Mouse (Mus musculus) heart, embryonic 16.5 days (tissue): ENCODE data around the gene Ssr1. TPM values are rescaled to one million over a fixed set of nuclear protein-coding genes. Genes with fewer than 3 reads are reported as not detected.

Experiments used
- ATAC-seq: fragments of 200-750 bp; cut with Nextera tagmentation; replicated peaks from 2 replicates; pipeline ENCODE4 v1.8.0; 2017; ENCODE audit warnings: moderate number of reproducible peaks; ENCODE audit not compliant: insufficient read depth, low FRiP score; ENCODE audit errors: extremely low read depth
- H3K27ac ChIP-seq: fragments of 300-500 bp; sonication (generic); 2 replicates; pipeline ENCODE4 v1.5.1; 2014; ENCODE audit warnings: mild to moderate bottlenecking, low read length, control low read depth, moderate library complexity
- H3K27me3 ChIP-seq: fragments of 300-500 bp; sonication (generic); 2 replicates; pipeline ENCODE4 v1.6.1; 2014; ENCODE audit warnings: low read length, mixed read lengths; ENCODE audit not compliant: control insufficient read depth, insufficient read depth
- H3K36me3 ChIP-seq: fragments of 300-500 bp; sonication (generic); 2 replicates; pipeline ENCODE4 v1.6.1; 2014; ENCODE audit not compliant: control insufficient read depth, insufficient read depth
- H3K4me1 ChIP-seq: fragments of 300-500 bp; sonication (generic); 2 replicates; pipeline ENCODE4 v1.6.1; 2014; ENCODE audit warnings: low read length, mixed read lengths; ENCODE audit not compliant: control insufficient read depth, insufficient read depth
- H3K4me2 ChIP-seq: fragments of 300-500 bp; sonication (generic); 2 replicates; pipeline ENCODE4 v1.6.1; 2014; ENCODE audit warnings: low read depth, mild to moderate bottlenecking, control low read depth, low read length
- H3K4me3 ChIP-seq: fragments of 300-500 bp; sonication (generic); 2 replicates; pipeline ENCODE4 v1.5.1; 2014; ENCODE audit warnings: mild to moderate bottlenecking, control low read depth, low read length
- H3K9ac ChIP-seq: fragments of 300-500 bp; sonication (generic); 2 replicates; pipeline ENCODE4 v1.6.1; 2014; ENCODE audit warnings: low read length, control low read depth
- H3K9me3 ChIP-seq: fragments of 300-500 bp; sonication (generic); replicated peaks from 2 replicates; pipeline ENCODE4 v1.6.1; 2016; ENCODE audit warnings: low read length; ENCODE audit not compliant: control insufficient read depth
- WGBS: fragments of 180-500 bp; shearing (Covaris S2); extraction: QIAGEN DNeasy Blood & Tissue Kit; methylation state at CpG from one replicate; pipeline ENCODE4 v1.1.7; 2014; 5-methylcytosine and 5-hydroxymethylcytosine counted together
- polyA plus RNA-seq: library from polyadenylated mRNA; unstranded; fragments of >200 nt; fragmentation: Nextera tagmentation; extraction: Ambion mirVana; gene quantifications from 2 replicates; pipeline ENCODE4 v1.2.1, GENCODE M21; 2015

The Ssr1 gene
- polyA plus RNA-seq: 80.0 and 81.2 TPM in 2 replicates

DNA sequence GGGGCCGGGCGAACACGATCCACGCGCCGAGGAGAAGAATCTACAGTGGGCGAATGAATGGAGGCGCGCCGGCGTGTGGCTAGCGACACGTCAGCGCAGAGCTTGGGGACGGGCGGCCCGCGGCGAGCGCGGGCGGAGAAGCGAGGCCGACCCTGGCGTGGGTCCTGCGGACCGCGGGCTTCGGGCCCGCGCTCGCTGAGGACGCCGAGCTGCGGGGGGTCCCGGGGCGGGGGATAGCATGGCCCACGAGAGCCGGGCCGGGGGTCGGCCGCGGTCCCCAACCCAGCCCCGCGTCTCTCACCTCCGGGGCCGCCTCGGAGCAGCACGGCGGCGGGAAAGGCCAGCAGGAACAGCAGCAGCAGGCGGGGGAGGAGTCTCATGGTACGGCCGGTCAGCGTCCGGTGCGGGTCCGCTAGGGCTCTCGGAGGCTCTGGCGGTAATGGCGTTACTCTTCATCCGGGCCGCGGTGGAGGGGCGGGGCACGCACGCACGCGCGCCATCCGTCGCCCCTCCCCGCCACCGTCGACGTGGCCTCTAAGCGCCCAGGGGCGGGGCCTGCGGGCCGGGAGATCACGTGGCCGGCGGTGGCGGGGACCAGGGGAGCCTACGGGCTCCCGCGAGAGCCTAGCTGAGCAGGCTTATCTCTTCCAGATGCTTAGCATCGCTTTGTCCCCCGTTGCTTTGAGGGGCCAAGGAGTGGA is at the start of gene Ssr1:
Gene Ssr1, minus strand, starts transcription at position 514 of the 701 bp plus-strand sequence.
- 2% methylated on average over 65 of the region's 89 CpGs for WGBS
- peak; percentile 99 for ATAC-seq

DNA sequence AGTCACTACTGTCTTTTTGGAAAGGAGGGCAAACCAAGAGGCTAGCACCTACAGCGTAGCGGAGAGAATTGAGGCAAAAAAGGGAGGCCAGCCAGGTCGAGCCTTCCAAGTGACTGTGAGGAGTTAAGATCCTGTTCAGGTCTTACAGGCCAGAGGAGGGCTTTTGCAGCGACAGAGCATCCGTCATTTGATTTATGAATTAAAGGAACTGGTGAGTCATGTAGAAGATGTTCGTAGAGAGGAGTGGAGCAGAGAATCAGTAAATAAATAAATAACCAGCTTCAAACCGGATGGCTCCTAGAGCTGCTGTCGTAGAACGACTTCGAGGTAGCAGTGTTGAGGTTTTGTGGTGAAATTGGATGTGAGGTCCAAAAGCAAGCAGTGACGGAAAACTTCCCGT is 43.8 kb upstream of the Ssr1 start:
- Histone ChIP-seq H3K4me1 (peaks cover 15% of the 10 kb centered on the region), H3K27ac (no peak overlapping the region; the same call in 1 of the 2 replicates), H3K36me3 (peaks cover 17% of the 10 kb centered on the region), H3K9me3 (no peaks in the 10 kb centered on the region), H3K4me3 (peak overlapping the region; percentile 88), H3K9ac (peak overlapping the region; percentile 93), H3K27me3 (no peaks in the 10 kb centered on the region), H3K4me2 (peak overlapping the region; percentile 93)
- no peak for ATAC-seq
- WGBS: 35% methylated on average over 12 of the region's 12 CpGs

More for the DNA sequence above, at the start of gene Ssr1:
- peak within 1 kb of the TSS; percentile 77 for H3K4me2 ChIP-seq
- H3K27ac ChIP-seq: peak within 1 kb of the TSS; percentile 94
- peaks cover 17% of the 10 kb centered on the region for H3K36me3 ChIP-seq
- H3K9me3 ChIP-seq: no peaks in the 10 kb centered on the region
- H3K4me3 ChIP-seq: peak within 1 kb of the TSS; percentile 96
- H3K4me1 ChIP-seq: peaks cover 5% of the 10 kb centered on the region
- no peaks in the 10 kb centered on the region for H3K27me3 ChIP-seq
- peak within 1 kb of the TSS; percentile 96 for H3K9ac ChIP-seq

DNA sequence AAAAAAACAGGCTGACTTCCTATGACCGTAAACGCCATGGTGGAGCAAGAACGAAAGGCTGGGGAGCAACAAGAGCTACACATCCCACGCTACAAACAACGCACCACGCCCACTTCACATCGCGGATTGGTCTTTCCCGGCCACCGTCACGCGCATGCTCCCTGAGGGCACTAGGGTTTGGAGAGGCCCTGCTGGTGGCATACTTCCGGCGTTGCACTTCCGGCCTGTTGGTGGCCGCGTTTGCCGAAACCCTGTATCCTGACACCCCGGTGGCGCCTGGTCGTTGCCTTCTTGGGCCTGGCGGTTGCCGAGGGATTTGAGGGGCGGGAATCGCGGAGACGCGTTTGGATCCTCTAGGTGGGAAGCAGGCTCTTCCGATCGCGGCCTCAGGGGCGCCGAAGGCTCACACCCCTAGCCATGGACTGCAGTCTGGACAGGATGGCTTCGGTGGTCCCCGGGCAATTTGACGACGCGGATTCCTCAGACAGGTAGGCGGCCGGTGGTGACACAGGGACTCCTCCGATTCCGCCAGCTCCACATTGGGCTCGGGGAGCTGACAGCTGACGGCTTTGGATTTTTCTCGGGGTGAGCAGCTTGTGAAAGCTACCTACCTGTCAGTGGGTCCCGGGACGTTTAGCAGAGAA is 43.1 kb upstream of the Ssr1 start, which contains the start of gene Cage1:
Gene Cage1, minus strand, starts transcription at position 26 of the 644 bp plus-strand sequence.
- Histone ChIP-seq H3K27ac (peak within 1 kb of the TSS; percentile 81), H3K4me2 (peak within 1 kb of the TSS; percentile 93), H3K27me3 (no peaks in the 10 kb centered on the region), H3K4me3 (peak within 1 kb of the TSS; percentile 88), H3K9ac (peak within 1 kb of the TSS; percentile 93), H3K36me3 (peaks cover 13% of the 10 kb centered on the region), H3K9me3 (no peaks in the 10 kb centered on the region), H3K4me1 (peaks cover 15% of the 10 kb centered on the region)
- ATAC-seq: peak; percentile 94
- under 1% methylated on average over 47 of the region's 47 CpGs for WGBS

DNA sequence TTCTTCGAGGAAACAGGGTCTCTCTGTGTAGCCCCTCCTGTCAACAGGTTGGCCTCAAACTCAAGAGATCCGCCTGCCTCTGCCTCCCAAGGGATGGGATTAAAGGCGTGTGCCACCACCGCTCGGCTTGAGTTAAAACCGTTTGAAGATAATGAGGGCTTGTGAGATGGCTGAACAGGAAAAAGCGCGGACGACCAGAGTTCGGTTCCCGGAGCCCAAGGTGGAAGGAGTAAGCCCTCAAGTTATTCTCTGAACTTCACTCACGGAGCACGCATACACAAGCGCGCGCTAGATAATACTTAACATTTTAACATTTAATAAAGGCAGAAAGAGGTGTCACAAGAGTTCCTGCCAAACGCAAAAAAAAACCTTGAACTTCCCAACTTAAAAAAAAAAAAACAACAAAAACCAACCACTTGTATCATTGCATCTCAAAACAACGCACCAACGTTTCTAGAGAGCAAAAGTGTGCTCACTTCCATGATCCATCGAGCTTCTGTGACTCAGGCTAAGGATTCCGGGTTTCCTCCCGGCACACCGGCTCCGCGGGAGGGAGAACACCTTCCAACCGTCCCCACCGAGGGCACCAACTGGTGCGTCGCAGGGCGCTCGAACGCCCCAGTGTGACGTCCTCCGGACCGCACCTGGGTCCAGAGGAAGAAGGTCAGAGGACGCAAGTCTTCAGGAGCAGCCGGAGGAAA is 42.5 kb upstream of the Ssr1 start, which contains the start of gene Riok1:
Gene Riok1, plus strand, starts transcription at position 653 of the 701 bp plus-strand sequence.
- H3K4me2 ChIP-seq: peak within 1 kb of the TSS; percentile 93
- H3K36me3 ChIP-seq: peaks cover 10% of the 10 kb centered on the region
- H3K27ac ChIP-seq: peak within 1 kb of the TSS; percentile 81
- H3K27me3 ChIP-seq: no peaks in the 10 kb centered on the region
- WGBS: 8% methylated on average over 37 of the region's 37 CpGs
- H3K9me3 ChIP-seq: no peaks in the 10 kb centered on the region
- H3K9ac ChIP-seq: peak within 1 kb of the TSS; percentile 93
- ATAC-seq: peak; percentile 63
- peak within 1 kb of the TSS; percentile 88 for H3K4me3 ChIP-seq
- peaks cover 15% of the 10 kb centered on the region for H3K4me1 ChIP-seq

DNA sequence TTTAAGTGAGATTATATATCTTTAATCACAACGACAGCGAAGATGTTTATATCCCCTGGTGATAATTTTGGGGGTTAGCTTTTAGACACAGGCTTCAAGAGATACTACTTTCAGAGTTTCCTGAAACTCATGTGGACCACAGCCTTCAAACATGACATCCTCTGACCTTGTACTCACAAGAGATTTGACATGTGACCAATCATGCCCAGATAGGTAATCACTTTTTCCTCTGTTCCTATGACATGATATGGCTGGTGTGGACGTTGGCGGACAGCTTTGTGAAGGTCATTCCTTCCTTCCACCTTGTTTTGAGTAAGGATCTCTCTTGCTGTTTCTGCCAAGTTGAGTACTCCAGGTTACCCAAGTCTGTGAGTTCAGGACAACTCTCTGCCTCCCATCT is 34.4 kb upstream of the Ssr1 start:
- H3K9me3 ChIP-seq: no peaks in the 10 kb centered on the region
- no peak overlapping the region for H3K4me3 ChIP-seq
- no peak overlapping the region for H3K9ac ChIP-seq
- H3K36me3 ChIP-seq: no peaks in the 10 kb centered on the region
- no peak overlapping the region for H3K4me2 ChIP-seq
- H3K4me1 ChIP-seq: peaks cover 3% of the 10 kb centered on the region; the same call in 1 of the 2 replicates
- WGBS: 57% methylated on average over 4 of the region's 4 CpGs
- ATAC-seq: no peak
- no peaks in the 10 kb centered on the region for H3K27me3 ChIP-seq
- no peak overlapping the region for H3K27ac ChIP-seq

DNA sequence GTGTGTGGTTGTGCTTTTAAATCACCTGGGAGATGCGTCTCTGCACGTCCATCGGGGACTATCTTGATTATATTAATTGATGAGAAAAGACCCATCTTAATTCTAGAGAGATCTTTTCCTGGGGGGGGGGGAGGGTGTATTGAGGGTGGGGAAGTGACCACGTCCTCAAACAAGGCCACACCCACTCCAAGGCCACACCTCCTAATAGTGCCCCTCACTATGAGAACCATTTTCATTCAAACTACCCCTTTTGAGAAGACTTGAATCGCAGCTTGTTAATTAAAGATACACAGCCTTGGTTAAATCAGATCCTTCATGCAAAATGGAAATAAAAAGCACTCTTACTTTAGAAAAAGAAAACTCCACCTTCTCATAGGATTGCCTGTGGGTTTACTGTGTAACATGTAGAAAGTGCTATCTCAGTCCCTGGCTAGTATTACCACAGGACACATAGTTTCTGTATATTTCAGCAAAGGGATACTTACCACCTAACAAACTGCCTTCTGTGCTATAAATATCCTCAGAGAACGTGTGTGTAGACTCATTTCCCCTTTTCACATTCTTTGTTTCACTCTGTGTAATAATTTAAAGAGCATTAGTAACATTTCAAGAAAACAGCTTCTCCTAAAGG is 33.7 kb upstream of the Ssr1 start:
- no peaks in the 10 kb centered on the region for H3K36me3 ChIP-seq
- no peak for ATAC-seq
- no peak overlapping the region for H3K4me2 ChIP-seq
- H3K4me3 ChIP-seq: no peak overlapping the region
- peaks cover 3% of the 10 kb centered on the region; the same call in 1 of the 2 replicates for H3K4me1 ChIP-seq
- no peak overlapping the region for H3K9ac ChIP-seq
- H3K27me3 ChIP-seq: no peaks in the 10 kb centered on the region
- no peak overlapping the region for H3K27ac ChIP-seq
- H3K9me3 ChIP-seq: no peaks in the 10 kb centered on the region
- WGBS: 57% methylated on average over 6 of the region's 6 CpGs

DNA sequence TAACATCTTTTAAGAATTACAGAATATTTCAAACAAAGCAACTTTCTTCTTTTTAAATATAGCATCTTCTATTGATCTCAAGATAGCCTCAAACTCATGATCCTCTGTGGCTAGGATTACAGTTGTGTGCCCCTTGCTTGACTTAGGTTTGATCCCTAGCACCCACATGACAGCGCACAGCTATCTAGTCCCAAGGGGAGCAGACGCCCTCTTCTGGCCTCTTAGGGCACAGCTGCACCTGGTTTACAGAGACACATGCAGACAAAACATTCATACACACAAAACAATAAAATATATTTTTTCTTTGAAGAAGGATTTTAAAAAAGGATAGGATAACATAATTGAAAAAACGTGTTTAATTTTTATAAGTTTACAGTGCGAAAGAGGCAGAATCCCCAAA is 31.9 kb upstream of the Ssr1 start:
- no peak overlapping the region for H3K4me2 ChIP-seq
- H3K9me3 ChIP-seq: no peaks in the 10 kb centered on the region
- H3K4me3 ChIP-seq: no peak overlapping the region
- H3K9ac ChIP-seq: no peak overlapping the region
- H3K27ac ChIP-seq: no peak overlapping the region
- H3K4me1 ChIP-seq: peaks cover 3% of the 10 kb centered on the region; the same call in 1 of the 2 replicates
- no peak for ATAC-seq
- no peaks in the 10 kb centered on the region for H3K36me3 ChIP-seq
- WGBS: 49% methylated on average over 4 of the region's 4 CpGs
- no peaks in the 10 kb centered on the region for H3K27me3 ChIP-seq

DNA sequence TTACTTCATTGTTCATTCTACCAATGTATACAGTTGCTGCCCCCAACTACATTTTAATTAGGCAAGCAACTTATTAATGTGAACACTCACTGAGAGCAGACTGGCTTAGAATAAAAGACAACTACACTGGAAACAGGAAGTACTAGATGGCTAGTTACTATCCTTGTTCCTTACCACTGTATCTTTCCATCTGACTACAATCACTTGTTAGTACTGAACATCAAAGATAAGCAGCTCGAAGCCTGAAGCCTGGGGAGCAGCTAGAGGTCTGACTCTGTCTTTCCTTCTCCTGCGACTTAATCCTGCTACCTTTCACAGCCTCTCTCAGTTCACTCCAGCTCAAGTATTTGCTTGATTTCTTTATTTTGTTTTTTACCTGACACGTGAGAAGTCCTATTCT is 24.8 kb upstream of the Ssr1 start:
- Histone ChIP-seq H3K27me3 (no peaks in the 10 kb centered on the region), H3K27ac (no peak overlapping the region), H3K36me3 (no peaks in the 10 kb centered on the region), H3K9ac (no peak overlapping the region), H3K4me3 (no peak overlapping the region), H3K4me1 (no peaks in the 10 kb centered on the region), H3K9me3 (peaks cover 3% of the 10 kb centered on the region; the same call in 1 of the 2 replicates), H3K4me2 (no peak overlapping the region)
- no peak for ATAC-seq
- 54% methylated on average over 3 of the region's 3 CpGs for WGBS
